Mouse (Mus musculus) C2C12 (cell line): ENCODE measurements at regions not wholly inside any gene's neighbourhood (a gene's known extent, or its start where the extent isn't known, plus 50 kb on each side); places are given as distances from the start of the nearest gene placed in this dataset.
A peak's percentile ranks its signal among the peaks of the same experiment; 100 is the strongest.

Experiments
- H3K27me3 ChIP-seq: one replicate; pipeline ENCODE4 v1.6.1; 2011; ENCODE audit not compliant: control insufficient read depth, insufficient read depth, insufficient read length
- H3K36me3 ChIP-seq: one replicate; pipeline ENCODE4 v1.6.1; 2011; ENCODE audit not compliant: control insufficient read depth, insufficient read depth
- H3K4me3 ChIP-seq: one replicate; pipeline ENCODE4 v1.5.1; 2011; ENCODE audit warnings: mild to moderate bottlenecking, control low read depth; ENCODE audit not compliant: poor library complexity, insufficient read depth, severe bottlenecking
- H3K79me2 ChIP-seq: one replicate; pipeline ENCODE4 v1.6.1; 2011; ENCODE audit not compliant: control insufficient read depth, insufficient read depth
- H3K79me3 ChIP-seq: one replicate; pipeline ENCODE4 v1.6.1; 2011; ENCODE audit warnings: low read depth, control low read depth
- H3ac ChIP-seq: one replicate; pipeline ENCODE3; 2011; ENCODE audit warnings: low read depth; ENCODE audit not compliant: control insufficient read depth, insufficient read length
- CEBPB ChIP-seq: IDR thresholded peaks from one replicate; pipeline ENCODE4 v1.6.1; 2011; ENCODE audit warnings: low read depth, mild to moderate bottlenecking, control low read depth, moderate library complexity
- CTCF ChIP-seq: IDR thresholded peaks from one replicate; pipeline ENCODE4 v1.5.1; 2011; ENCODE audit not compliant: control insufficient read depth, insufficient read depth, insufficient read length
- FOSL1 ChIP-seq: IDR thresholded peaks from one replicate; pipeline ENCODE4 v1.8.0; 2011; ENCODE audit warnings: mild to moderate bottlenecking, low read length; ENCODE audit not compliant: poor library complexity, insufficient read depth, severe bottlenecking
- MAX ChIP-seq: IDR thresholded peaks from one replicate; pipeline ENCODE4 v1.6.1; 2011; ENCODE audit warnings: mild to moderate bottlenecking, control low read depth
- MYOD1 ChIP-seq: IDR thresholded peaks from one replicate; pipeline ENCODE4 v1.6.1; 2011; ENCODE audit warnings: low read depth; ENCODE audit not compliant: control insufficient read depth, insufficient read length
- MYOG ChIP-seq: IDR thresholded peaks from one replicate; pipeline ENCODE4 v1.6.1; 2011; ENCODE audit not compliant: control insufficient read depth, insufficient read length; ENCODE audit errors: extremely low read depth
- USF1 ChIP-seq: IDR thresholded peaks from one replicate; pipeline ENCODE4 v1.6.1; 2011; ENCODE audit warnings: low read depth, mild to moderate bottlenecking, control low read depth, moderate library complexity

- TF ChIP-seq USF1 = no peak
- TF ChIP-seq CEBPB = peak; percentile 2
Observed at GRCm38 (mm10) chr10:43634371-43635080, 56.4 kb downstream of the Cd24a start.

GRCm38 (mm10) chr10:43641169-43641945, 63.3 kb downstream of the Cd24a start:
- H3ac ChIP-seq = no peak overlapping the region
- TF ChIP-seq MAX = no peak
- TF ChIP-seq USF1 = peak; percentile 85

More at GRCm38 (mm10) chr10:43634371-43635080, 56.4 kb downstream of the Cd24a start:
- Histone ChIP-seq H3K36me3 (no peaks in the 10 kb centered on the region), H3ac (no peak overlapping the region), H3K79me2 (no peaks in the 10 kb centered on the region), H3K79me3 (no peaks in the 10 kb centered on the region), H3K4me3 (no peak overlapping the region), H3K27me3 (no peaks in the 10 kb centered on the region)

GRCm38 (mm10) chr10:43646326-43646725, 68.2 kb downstream of the Cd24a start:
- H3ac ChIP-seq = no peak overlapping the region
- no peaks in the 10 kb centered on the region for H3K27me3 ChIP-seq
- H3K79me2 ChIP-seq = no peaks in the 10 kb centered on the region
- no peaks in the 10 kb centered on the region for H3K79me3 ChIP-seq
- no peaks in the 10 kb centered on the region for H3K36me3 ChIP-seq
- H3K4me3 ChIP-seq = no peak overlapping the region
- TF ChIP-seq MYOD1 = no peak
- TF ChIP-seq USF1 = no peak
- no peak for TF ChIP-seq MAX
- TF ChIP-seq CEBPB = no peak
- TF ChIP-seq MYOG = no peak
- no peak for TF ChIP-seq CTCF
- no peak for TF ChIP-seq FOSL1

More at GRCm38 (mm10) chr10:43641169-43641945, 63.3 kb downstream of the Cd24a start:
- Histone ChIP-seq H3K36me3 (no peaks in the 10 kb centered on the region), H3K79me2 (no peaks in the 10 kb centered on the region), H3K79me3 (no peaks in the 10 kb centered on the region), H3K27me3 (no peaks in the 10 kb centered on the region), H3K4me3 (no peak overlapping the region)

- no peak overlapping the region for H3ac ChIP-seq
- TF ChIP-seq FOSL1 (no peak), MAX (no peak), MYOD1 (no peak), CEBPB (no peak), USF1 (no peak), MYOG (no peak), CTCF (no peak)
- no peaks in the 10 kb centered on the region for H3K79me3 ChIP-seq
- no peaks in the 10 kb centered on the region for H3K79me2 ChIP-seq
- no peak overlapping the region for H3K4me3 ChIP-seq
- no peaks in the 10 kb centered on the region for H3K36me3 ChIP-seq
- no peaks in the 10 kb centered on the region for H3K27me3 ChIP-seq
Observed at GRCm38 (mm10) chr10:43646965-43647364, 68.9 kb downstream of the Cd24a start.

GRCm38 (mm10) chr10:43648186-43648585, 70.1 kb downstream of the Cd24a start:
- no peaks in the 10 kb centered on the region for H3K79me2 ChIP-seq
- H3K36me3 ChIP-seq = no peaks in the 10 kb centered on the region
- H3ac ChIP-seq = no peak overlapping the region
- no peak for TF ChIP-seq CTCF
- TF ChIP-seq USF1 = no peak
- no peak for TF ChIP-seq MYOG
- no peak for TF ChIP-seq CEBPB
- no peak overlapping the region for H3K4me3 ChIP-seq
- H3K79me3 ChIP-seq = no peaks in the 10 kb centered on the region
- no peaks in the 10 kb centered on the region for H3K27me3 ChIP-seq

GRCm38 (mm10) chr10:43648815-43649447, 70.8 kb downstream of the Cd24a start:
- Histone ChIP-seq H3ac (no peak overlapping the region), H3K79me3 (no peaks in the 10 kb centered on the region), H3K27me3 (no peaks in the 10 kb centered on the region), H3K36me3 (no peaks in the 10 kb centered on the region), H3K79me2 (no peaks in the 10 kb centered on the region), H3K4me3 (no peak overlapping the region)
- TF ChIP-seq MYOD1 = no peak
- TF ChIP-seq CTCF = no peak
- TF ChIP-seq CEBPB = no peak
